11 mouse cellular contexts compared by ENCODE assay signal in genomic region chr15:63895560-63896353, GRCm38 (mm10). TPM values are rescaled to one million over a fixed set of nuclear protein-coding genes. Genes with fewer than 3 reads are reported as not detected.
A peak's percentile ranks its signal among the peaks of the same experiment; 100 is the strongest.
DNase-seq lines count a peak whose midpoint lies in the region; ATAC-seq lines count a peak whose summit lies in the region.
"Not testable (repeated sequence)": the region's sequence is repeated elsewhere in the genome, so short reads cannot be mapped to it uniquely, and the experiment has no call there.
"Had no signal": no experiment of that assay in that cellular context is flagged by ENCODE, and none has a peak within 500 bp of the region (broad histone marks: within the 10 kb centered on the region; RNA-seq: fewer than 3 reads in every experiment).

No protein-coding gene starts in this region.

- not testable (repeated sequence) for H3K4me2 ChIP-seq in forebrain, embryonic 11.5 days (ENCODE audit: low read depth, low read length, severe bottlenecking)

- H3K36me3 ChIP-seq in forebrain, embryonic 11.5 days (ENCODE audit: control insufficient read depth, insufficient read depth, low read length); hindbrain, embryonic 10.5 days: not testable (repeated sequence)

- H3K27me3 ChIP-seq in forebrain, embryonic 11.5 days (ENCODE audit: control insufficient read depth, insufficient read depth, low read length); hindbrain, embryonic 10.5 days (ENCODE audit: insufficient read depth, poor library complexity, severe bottlenecking): not testable (repeated sequence)

- not testable (repeated sequence) for H3K4me3 ChIP-seq in forebrain, embryonic 11.5 days (ENCODE audit: low read depth, low read length); hindbrain, embryonic 10.5 days

- not testable (repeated sequence) for H3K27ac ChIP-seq in forebrain, embryonic 11.5 days (ENCODE audit: low read depth, low read length); hindbrain, embryonic 10.5 days

- ATAC-seq in forebrain, embryonic 11.5 days (replicated peaks; ENCODE audit: low FRiP score), result not testable (repeated sequence)

- H3K4me1 ChIP-seq in forebrain, embryonic 11.5 days (replicated peaks; ENCODE audit: control insufficient read depth, insufficient read depth, low read length); hindbrain, embryonic 10.5 days (replicated peaks): not testable (repeated sequence)

- peak; percentile 83 for DNase-seq in NIH3T3 (ENCODE audit: low read depth)
- DNase-seq in cerebellum, adult 11 months, result peak; percentile 10
- DNase-seq in forebrain, embryonic 11.5 days (ENCODE audit: low spot score), result peak; percentile 55
- peak; percentile 21 for DNase-seq in hindbrain, embryonic 10.5 days (ENCODE audit: low spot score)
- DNase-seq in layer of hippocampus, postnatal 10 days (ENCODE audit: low spot score in 2 of 2), result peak; percentile 20 to 31
- peak; percentile 2 for DNase-seq in lung, postnatal 25 days (ENCODE audit: low spot score)
- peak; percentile 62 for DNase-seq in retina, postnatal 1 day
- DNase-seq in yolk sac, embryonic 10.5 days (ENCODE audit: low spot score), result peak; percentile 4

- WGBS in forebrain, embryonic 11.5 days, result 37% methylated on average over 9 of the region's 9 CpGs
- WGBS in hindbrain, embryonic 10.5 days, result 40% methylated on average over 9 of the region's 9 CpGs

- H3K9me3 ChIP-seq in forebrain, embryonic 11.5 days (ENCODE audit: control insufficient read depth, low read length); hindbrain, embryonic 10.5 days: not testable (repeated sequence)

- not testable (repeated sequence) for H3K9ac ChIP-seq in forebrain, embryonic 11.5 days (ENCODE audit: low read length)

RNA-seq across cellular contexts. Expression of gene Gsdmc4, which starts 16.3 kb away (rescaled TPM):
- not detected in 2 replicates for polyA plus RNA-seq in forebrain, embryonic 11.5 days (2014; fragmentation: Nextera tagmentation; extraction: Ambion mirVana)
- polyA plus RNA-seq in hindbrain, embryonic 10.5 days (2016; fragmentation: Nextera tagmentation; extraction: Ambion mirVana), result not detected in 2 replicates
- not detected for total RNA-seq in layer of hippocampus, postnatal 10 days (2021)
- polyA plus RNA-seq: forebrain, embryonic 12.5 days; midbrain, embryonic 16.5 days had no signal

RNA-seq across cellular contexts. Expression of gene Gsdmc3, which starts 17.4 kb away (rescaled TPM):
- not detected in 2 replicates for polyA plus RNA-seq in forebrain, embryonic 11.5 days (2014; fragmentation: Nextera tagmentation; extraction: Ambion mirVana)
- not detected in 2 replicates for polyA plus RNA-seq in hindbrain, embryonic 10.5 days (2016; fragmentation: Nextera tagmentation; extraction: Ambion mirVana)
- not detected for total RNA-seq in layer of hippocampus, postnatal 10 days (2021)
- polyA plus RNA-seq: forebrain, embryonic 12.5 days; intestine, embryonic 15.5 days; midbrain, embryonic 16.5 days had no signal

RNA-seq across cellular contexts. Expression of gene Gsdmc2, which starts 50.8 kb away (rescaled TPM):
- not detected in 2 replicates for polyA plus RNA-seq in forebrain, embryonic 11.5 days (2014; fragmentation: Nextera tagmentation; extraction: Ambion mirVana)
- polyA plus RNA-seq in hindbrain, embryonic 10.5 days (2016; fragmentation: Nextera tagmentation; extraction: Ambion mirVana), result not detected in 2 replicates
- total RNA-seq in layer of hippocampus, postnatal 10 days (2021), result not detected
- polyA plus RNA-seq: forebrain, embryonic 12.5 days; midbrain, embryonic 16.5 days had no signal

Comparison
In these comparisons a context has a peak if more than half of its experiments do, and no peak if none do; other contexts are left out.
1. DNase-seq: peak in every context shown above with its lines; median percentile 83 in NIH3T3; 62 in retina, postnatal 1 day; 55 in forebrain, embryonic 11.5 days; 26 in layer of hippocampus, postnatal 10 days; 21 in hindbrain, embryonic 10.5 days; 10 in cerebellum, adult 11 months; 4 in yolk sac, embryonic 10.5 days; 2 in lung, postnatal 25 days.